Mouse (Mus musculus) myocyte (in vitro differentiated cells): Measurements from ENCODE around the gene Mon2. TPM values are rescaled to one million over a fixed set of nuclear protein-coding genes. Genes with fewer than 3 reads are reported as not detected.
"Not testable (repeated sequence)": the region's sequence is repeated elsewhere in the genome, so short reads cannot be mapped to it uniquely, and the experiment has no call there.

Experiments
- H3K27me3 ChIP-seq: one replicate; pipeline ENCODE4 v1.6.1; 2011; ENCODE audit not compliant: control insufficient read depth, insufficient read depth, insufficient read length
- H3K36me3 ChIP-seq: one replicate; pipeline ENCODE4 v1.6.1; 2011; ENCODE audit not compliant: control insufficient read depth, insufficient read depth
- H3K4me2 ChIP-seq: one replicate; pipeline ENCODE4 v1.6.1; 2011; ENCODE audit warnings: low read depth, control low read depth
- H3K4me3 ChIP-seq: one replicate; pipeline ENCODE4 v1.5.1; 2011; ENCODE audit warnings: mild to moderate bottlenecking, control low read depth, moderate library complexity
- H3K79me2 ChIP-seq: one replicate; pipeline ENCODE4 v1.6.1; 2011; ENCODE audit not compliant: control insufficient read depth, insufficient read depth
- H3ac ChIP-seq: one replicate; pipeline ENCODE4 v1.6.1; 2011; ENCODE audit not compliant: control insufficient read depth, insufficient read length
- CEBPB ChIP-seq: IDR thresholded peaks from 2 replicates; pipeline ENCODE4 v1.6.1; 2011; ENCODE audit warnings: mild to moderate bottlenecking, moderate library complexity; ENCODE audit not compliant: poor library complexity, insufficient read depth, severe bottlenecking
- E2F4 ChIP-seq: IDR thresholded peaks from one replicate; pipeline ENCODE4 v1.6.1; 2011; ENCODE audit warnings: mild to moderate bottlenecking, control low read depth, moderate library complexity; ENCODE audit not compliant: insufficient read depth
- MAX ChIP-seq: IDR thresholded peaks from one replicate; pipeline ENCODE4 v1.6.1; 2011; ENCODE audit warnings: low read depth, mild to moderate bottlenecking, control low read depth
- MYOD1 ChIP-seq, 3 experiments: IDR thresholded peaks; one replicate each; pipeline ENCODE4 v1.6.1; 2011; ENCODE audit warnings: control low read depth in 2 of 3, low read depth in 2 of 3, mild to moderate bottlenecking in 2 of 3, moderate library complexity in 1 of 3; ENCODE audit not compliant: insufficient read length in 2 of 3, control insufficient read depth in 1 of 3
- MYOG ChIP-seq, 3 experiments: IDR thresholded peaks; one replicate each; pipeline ENCODE4 v1.6.1; 2011; ENCODE audit warnings: control low read depth in 2 of 3, low read depth in 2 of 3, mild to moderate bottlenecking in 2 of 3; ENCODE audit not compliant: insufficient read length in 2 of 3, control insufficient read depth in 1 of 3, insufficient read depth in 1 of 3
- POLR2A ChIP-seq: IDR thresholded peaks from one replicate; pipeline ENCODE4 v1.6.1; 2011; ENCODE audit warnings: low read depth, mild to moderate bottlenecking, control low read depth, moderate library complexity; ENCODE audit not compliant: insufficient read length
- POLR2AphosphoS2 ChIP-seq: IDR thresholded peaks from one replicate; pipeline ENCODE4 v1.6.1; 2011; ENCODE audit warnings: low read depth, control low read depth; ENCODE audit not compliant: insufficient read length
- REST ChIP-seq: IDR thresholded peaks from one replicate; pipeline ENCODE4 v1.6.1; 2011; ENCODE audit warnings: mild to moderate bottlenecking, control low read depth, moderate library complexity; ENCODE audit not compliant: insufficient read depth, insufficient read length
- SRF ChIP-seq: IDR thresholded peaks from one replicate; pipeline ENCODE4 v1.6.1; 2011; ENCODE audit warnings: low read depth; ENCODE audit not compliant: control insufficient read depth, insufficient read length
- TCF12 ChIP-seq: IDR thresholded peaks from one replicate; pipeline ENCODE4 v1.6.1; 2011; ENCODE audit warnings: mild to moderate bottlenecking, control low read depth; ENCODE audit not compliant: poor library complexity, insufficient read depth, severe bottlenecking
- TCF3 ChIP-seq: IDR thresholded peaks from one replicate; pipeline ENCODE4 v1.6.1; 2011; ENCODE audit warnings: low read depth, control low read depth; ENCODE audit not compliant: insufficient read length
- USF1 ChIP-seq: IDR thresholded peaks from one replicate; pipeline ENCODE4 v1.6.1; 2011; ENCODE audit warnings: low read depth, mild to moderate bottlenecking, control low read depth, moderate library complexity
- polyA plus RNA-seq: library from polyadenylated mRNA; unstranded; fragments of >200 nt; fragmentation: generic; extraction: Trizol; gene quantifications from one replicate; pipeline ENCODE4 v1.2.1, GENCODE M21; 2012; ENCODE audit warnings: missing spikeins

Gene Mon2
- polyA plus RNA-seq, 1 experiment = 31.0 TPM

GRCm38 (mm10) chr10:123032078-123032646 lies 44.1 kb downstream of the Mon2 start:
- H3K79me2 ChIP-seq = no peaks in the 10 kb centered on the region
- H3ac ChIP-seq = no peak overlapping the region
- H3K4me3 ChIP-seq = no peak overlapping the region
- peaks cover 53% of the 10 kb centered on the region for H3K36me3 ChIP-seq
- H3K4me2 ChIP-seq = no peak overlapping the region
- no peaks in the 10 kb centered on the region for H3K27me3 ChIP-seq
- no peak for TF ChIP-seq POLR2A
- no peak for TF ChIP-seq REST
- TF ChIP-seq CEBPB = no peak
- TF ChIP-seq MAX = no peak
- peak in 2 of 3 experiments; percentile 69 to 87 for TF ChIP-seq MYOD1 (IDR thresholded peaks at IDR 0.05; ENCODE audit: control insufficient read depth in 1 of 3, insufficient read length in 2 of 3, low read depth in 2 of 3)
- TF ChIP-seq TCF3 = peak; percentile 85
- TF ChIP-seq E2F4 = no peak
- no peak for TF ChIP-seq USF1
- no peak for TF ChIP-seq POLR2AphosphoS2
- peak; percentile 64 for TF ChIP-seq TCF12
- TF ChIP-seq MYOG (IDR thresholded peaks at IDR 0.05; ENCODE audit: control insufficient read depth in 1 of 3, insufficient read depth in 1 of 3, insufficient read length in 2 of 3, low read depth in 2 of 3) = peak in 2 of 3 experiments; percentile 85 to 86
- TF ChIP-seq SRF = no peak

- Histone ChIP-seq H3K36me3 (peaks cover 52% of the 10 kb centered on the region), H3K79me2 (no peaks in the 10 kb centered on the region), H3K4me3 (no peak overlapping the region), H3ac (no peak overlapping the region), H3K27me3 (no peaks in the 10 kb centered on the region), H3K4me2 (no peak overlapping the region)
- TF ChIP-seq POLR2AphosphoS2 (no peak), MAX (no peak), USF1 (no peak), REST (no peak), MYOG (IDR thresholded peaks at IDR 0.05; ENCODE audit: control insufficient read depth in 1 of 3, insufficient read depth in 1 of 3, insufficient read length in 2 of 3, low read depth in 2 of 3) (no peak), E2F4 (no peak), TCF3 (no peak)
Observed at GRCm38 (mm10) chr10:123031449-123031848, 44.9 kb downstream of the Mon2 start.

DNA sequence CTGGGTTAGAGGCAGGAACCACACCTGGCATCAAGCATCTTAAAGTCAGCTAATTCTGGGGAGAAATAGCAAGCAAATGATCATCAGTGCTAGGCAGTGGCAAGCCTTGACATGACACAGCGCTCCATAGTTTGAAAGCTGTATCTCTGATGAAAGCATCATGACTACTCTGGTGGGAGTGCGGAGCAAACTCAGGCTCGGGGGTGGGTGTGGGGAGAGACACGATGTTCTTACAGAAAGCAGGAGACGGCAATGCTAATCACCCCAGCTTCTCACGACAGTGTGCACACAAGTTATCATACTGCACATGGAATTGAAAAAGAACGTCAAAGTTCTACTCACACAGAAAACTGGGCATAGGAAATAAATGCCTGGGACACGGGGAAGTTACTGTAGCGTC lies 45.7 kb downstream of the Mon2 start:
- no peak overlapping the region for H3K4me3 ChIP-seq
- H3ac ChIP-seq = no peak overlapping the region
- H3K79me2 ChIP-seq = no peaks in the 10 kb centered on the region
- peaks cover 54% of the 10 kb centered on the region for H3K36me3 ChIP-seq
- no peaks in the 10 kb centered on the region for H3K27me3 ChIP-seq
- no peak for TF ChIP-seq REST
- no peak for TF ChIP-seq MYOG (IDR thresholded peaks at IDR 0.05; ENCODE audit: control insufficient read depth in 1 of 3, insufficient read depth in 1 of 3, insufficient read length in 2 of 3, low read depth in 2 of 3)
- no peak for TF ChIP-seq POLR2AphosphoS2
- no peak for TF ChIP-seq TCF3
- TF ChIP-seq MAX = no peak
- TF ChIP-seq SRF = no peak
- TF ChIP-seq E2F4 = no peak
- no peak for TF ChIP-seq CEBPB
- H3K4me2 ChIP-seq = no peak overlapping the region

GRCm38 (mm10) chr10:123028949-123029348 lies 47.4 kb downstream of the Mon2 start:
- Histone ChIP-seq H3K27me3 (no peaks in the 10 kb centered on the region), H3K79me2 (no peaks in the 10 kb centered on the region), H3K4me2 (no peak overlapping the region), H3K36me3 (peaks cover 58% of the 10 kb centered on the region), H3ac (no peak overlapping the region), H3K4me3 (no peak overlapping the region)
- TF ChIP-seq TCF12 (no peak), MAX (no peak), CEBPB (no peak), MYOG (IDR thresholded peaks at IDR 0.05; ENCODE audit: control insufficient read depth in 1 of 3, insufficient read depth in 1 of 3, insufficient read length in 2 of 3, low read depth in 2 of 3) (no peak), POLR2AphosphoS2 (no peak), E2F4 (no peak), REST (no peak), POLR2A (no peak), USF1 (no peak), MYOD1 (IDR thresholded peaks at IDR 0.05; ENCODE audit: control insufficient read depth in 1 of 3, insufficient read length in 2 of 3, low read depth in 2 of 3) (no peak), TCF3 (no peak), SRF (no peak)

DNA sequence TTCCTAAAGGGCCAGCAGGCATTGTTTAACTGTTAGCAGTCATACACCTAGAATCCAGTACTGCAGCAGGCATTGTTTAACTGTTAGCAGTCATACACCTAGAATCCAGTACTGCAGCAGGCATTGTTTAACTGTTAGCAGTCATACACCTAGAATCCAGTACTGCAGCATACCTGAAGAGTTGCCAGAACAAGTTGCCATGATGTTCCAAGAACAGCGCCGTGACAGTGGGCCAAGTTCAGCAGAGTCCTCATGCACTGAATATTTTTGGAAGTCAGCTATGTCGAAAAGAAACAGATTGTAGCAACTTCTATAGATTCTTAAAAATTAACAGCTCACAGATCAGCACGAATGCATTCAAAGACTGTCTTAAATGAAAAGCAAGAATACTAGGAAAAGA lies 49.6 kb downstream of the Mon2 start:
- peaks cover 54% of the 10 kb centered on the region for H3K36me3 ChIP-seq
- H3K27me3 ChIP-seq, H3K4me3 ChIP-seq, H3K79me2 ChIP-seq, H3ac ChIP-seq, H3K4me2 ChIP-seq: not testable (repeated sequence)

DNA sequence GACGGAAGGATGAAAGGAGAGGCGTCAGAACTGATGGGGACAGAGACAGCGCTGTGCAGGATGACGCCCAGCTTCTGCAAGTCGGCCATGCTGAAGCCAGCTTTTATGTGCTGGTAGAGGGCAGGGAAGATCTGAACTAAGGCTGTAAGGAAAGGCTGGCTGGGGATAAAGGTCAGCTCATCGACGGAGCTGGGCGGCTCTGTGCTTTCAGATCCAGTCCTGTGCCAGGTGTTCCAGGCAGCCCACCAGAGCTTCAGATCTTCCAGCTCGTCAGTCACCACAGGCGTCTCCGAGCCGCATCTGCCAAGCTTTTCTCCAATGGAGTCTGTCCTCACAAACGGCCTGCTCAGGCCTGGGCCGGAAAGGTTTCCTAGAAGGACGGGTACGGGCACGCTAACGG lies 62.9 kb downstream of the Mon2 start:
- Histone ChIP-seq H3K27me3 (no peaks in the 10 kb centered on the region), H3K36me3 (peaks cover 48% of the 10 kb centered on the region), H3K79me2 (no peaks in the 10 kb centered on the region), H3K4me3 (no peak overlapping the region), H3ac (no peak overlapping the region), H3K4me2 (no peak overlapping the region)
- no peak for TF ChIP-seq CEBPB
- TF ChIP-seq TCF3 = no peak
- no peak for TF ChIP-seq SRF
- TF ChIP-seq TCF12 = no peak
- TF ChIP-seq REST = no peak
- TF ChIP-seq MAX = no peak
- no peak for TF ChIP-seq E2F4
- no peak for TF ChIP-seq POLR2A
- no peak for TF ChIP-seq USF1
- no peak for TF ChIP-seq MYOG (IDR thresholded peaks at IDR 0.05; ENCODE audit: control insufficient read depth in 1 of 3, insufficient read depth in 1 of 3, insufficient read length in 2 of 3, low read depth in 2 of 3)
- TF ChIP-seq MYOD1 (IDR thresholded peaks at IDR 0.05; ENCODE audit: control insufficient read depth in 1 of 3, insufficient read length in 2 of 3, low read depth in 2 of 3) = no peak
- no peak for TF ChIP-seq POLR2AphosphoS2
